Mouse (Mus musculus): ENCODE measurements around the gene Cacna1a. TPM values are rescaled to one million over a fixed set of nuclear protein-coding genes. Genes with fewer than 3 reads are reported as not detected.

Cacna1a gene
- polyA plus RNA-seq, 1 experiment: 30.0 TPM

- Histone ChIP-seq H3K27ac (replicated peaks; ENCODE audit: low read depth, low read length) (no peak overlapping the region), H3K4me1 (ENCODE audit: control insufficient read depth, insufficient read depth, insufficient read length, low read length) (no peaks in the 10 kb centered on the region), H3K4me3 (ENCODE audit: insufficient read depth, low read depth, low read length) (no peak overlapping the region)
Observed at GRCm38 (mm10) chr8:84520999-84521398, 132.8 kb downstream of the Cacna1a start.

DNA sequence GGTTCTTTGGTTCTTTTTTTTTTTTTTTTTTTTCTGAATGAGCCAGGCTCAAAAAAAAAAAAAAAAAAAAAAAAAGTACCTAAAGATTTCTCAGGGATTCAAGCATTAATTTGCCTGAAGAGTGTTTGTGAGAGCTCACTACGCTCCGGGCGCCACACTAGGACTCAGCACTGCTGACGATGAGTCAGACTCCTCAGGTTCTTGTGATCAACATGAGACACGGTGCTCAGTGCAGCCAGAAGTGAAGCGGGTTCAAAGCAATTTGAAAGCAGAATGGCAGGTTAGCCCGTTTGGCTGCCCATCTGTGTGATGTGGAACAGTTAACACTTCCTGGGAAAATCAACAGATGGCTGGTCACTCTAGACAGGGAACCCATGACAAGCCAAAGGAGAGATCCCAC, 139.8 kb downstream of the Cacna1a start:
- no peak overlapping the region for H3K4me3 ChIP-seq (ENCODE audit: insufficient read depth, low read depth, low read length)
- no peak overlapping the region for H3K27ac ChIP-seq (replicated peaks; ENCODE audit: low read depth, low read length)
- no peaks in the 10 kb centered on the region for H3K4me1 ChIP-seq (ENCODE audit: control insufficient read depth, insufficient read depth, insufficient read length, low read length)

GRCm38 (mm10) chr8:84529548-84529947, 141.3 kb downstream of the Cacna1a start:
- Histone ChIP-seq H3K4me1 (ENCODE audit: control insufficient read depth, insufficient read depth, insufficient read length, low read length) (no peaks in the 10 kb centered on the region), H3K4me3 (ENCODE audit: insufficient read depth, low read depth, low read length) (no peak overlapping the region), H3K27ac (replicated peaks; ENCODE audit: low read depth, low read length) (no peak overlapping the region)

DNA sequence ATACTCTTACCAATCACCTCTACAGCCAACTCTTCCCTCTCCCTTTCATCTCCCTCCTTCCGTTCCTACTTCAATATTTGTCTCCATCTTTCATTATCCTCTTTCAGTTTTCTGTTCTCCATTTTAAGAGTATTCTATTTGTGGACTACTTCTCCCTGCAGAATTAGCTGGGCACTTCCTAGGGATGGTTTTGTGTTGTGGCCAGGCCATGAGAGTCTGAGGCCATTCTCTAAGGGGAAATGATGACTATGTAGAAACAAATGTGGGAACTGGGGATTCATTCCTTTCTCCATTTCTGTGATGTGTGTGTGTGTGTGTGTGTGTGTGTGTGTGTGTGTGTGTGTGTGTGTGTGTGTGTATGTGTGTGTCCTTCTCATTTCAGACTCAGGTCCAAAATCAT, 144.5 kb downstream of the Cacna1a start:
- Histone ChIP-seq H3K4me3 (ENCODE audit: insufficient read depth, low read depth, low read length) (no peak overlapping the region), H3K4me1 (ENCODE audit: control insufficient read depth, insufficient read depth, insufficient read length, low read length) (no peaks in the 10 kb centered on the region), H3K27ac (replicated peaks; ENCODE audit: low read depth, low read length) (no peak overlapping the region)

- Histone ChIP-seq H3K4me1 (ENCODE audit: control insufficient read depth, insufficient read depth, insufficient read length, low read length) (no peaks in the 10 kb centered on the region), H3K4me3 (ENCODE audit: insufficient read depth, low read depth, low read length) (no peak overlapping the region), H3K27ac (replicated peaks; ENCODE audit: low read depth, low read length) (no peak overlapping the region)
Observed at GRCm38 (mm10) chr8:84533341-84533740, 145.1 kb downstream of the Cacna1a start.

DNA sequence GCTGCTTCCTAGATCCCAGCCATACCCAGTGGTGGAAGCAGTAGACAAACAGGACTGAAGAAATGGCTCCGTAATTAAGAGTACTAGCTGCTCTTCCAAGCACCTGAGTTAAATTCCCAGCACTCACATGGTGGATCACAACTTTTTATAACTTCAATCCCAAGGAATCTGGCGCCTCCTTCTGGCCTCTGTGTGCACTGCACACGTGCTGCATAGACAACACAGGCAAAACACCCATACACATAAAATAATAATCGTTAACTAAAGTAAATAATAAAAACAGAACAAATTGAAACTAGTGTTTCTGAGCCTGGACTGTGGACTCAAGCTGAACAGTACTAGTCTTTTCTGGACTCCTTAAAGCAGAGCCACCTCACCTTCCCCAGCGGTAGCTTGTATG, 148.7 kb downstream of the Cacna1a start:
- H3K27ac ChIP-seq (replicated peaks; ENCODE audit: low read depth, low read length): no peak overlapping the region
- H3K4me1 ChIP-seq (ENCODE audit: control insufficient read depth, insufficient read depth, insufficient read length, low read length): no peaks in the 10 kb centered on the region

DNA sequence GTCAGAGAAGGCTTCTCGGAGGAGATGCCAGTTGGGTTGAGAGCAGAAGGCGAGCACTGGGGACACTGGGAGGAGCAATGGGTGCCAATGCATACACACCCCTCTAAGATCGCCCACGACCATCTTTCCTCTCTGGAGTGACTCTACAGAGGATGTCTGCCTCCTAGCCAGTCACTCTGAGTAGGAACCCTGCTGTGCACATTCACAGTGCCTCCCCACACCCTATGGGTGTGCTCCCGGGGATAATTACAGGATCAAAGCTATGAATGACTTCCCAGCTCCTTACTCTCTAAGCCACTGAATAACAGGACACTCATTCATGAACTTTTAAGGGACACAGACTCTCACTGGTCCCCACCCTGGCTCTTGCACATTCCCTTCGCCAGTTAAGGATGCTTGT, 151.1 kb downstream of the Cacna1a start:
- Histone ChIP-seq H3K4me3 (ENCODE audit: insufficient read depth, low read depth, low read length) (no peak overlapping the region), H3K4me1 (ENCODE audit: control insufficient read depth, insufficient read depth, insufficient read length, low read length) (no peaks in the 10 kb centered on the region), H3K27ac (replicated peaks; ENCODE audit: low read depth, low read length) (no peak overlapping the region)

More for the DNA sequence above, 148.7 kb downstream of the Cacna1a start:
- no peak overlapping the region for H3K4me3 ChIP-seq (ENCODE audit: insufficient read depth, low read depth, low read length)

GRCm38 (mm10) chr8:84542481-84542880, 154.2 kb downstream of the Cacna1a start:
- H3K4me3 ChIP-seq (ENCODE audit: insufficient read depth, low read depth, low read length): no peak overlapping the region
- no peak overlapping the region for H3K27ac ChIP-seq (replicated peaks; ENCODE audit: low read depth, low read length)
- H3K4me1 ChIP-seq (ENCODE audit: control insufficient read depth, insufficient read depth, insufficient read length, low read length): no peaks in the 10 kb centered on the region

GRCm38 (mm10) chr8:84545522-84545921, 157.3 kb downstream of the Cacna1a start:
- H3K4me3 ChIP-seq (ENCODE audit: insufficient read depth, low read depth, low read length): no peak overlapping the region
- no peak overlapping the region for H3K27ac ChIP-seq (replicated peaks; ENCODE audit: low read depth, low read length)
- no peaks in the 10 kb centered on the region for H3K4me1 ChIP-seq (ENCODE audit: control insufficient read depth, insufficient read depth, insufficient read length, low read length)

- Histone ChIP-seq H3K4me3 (ENCODE audit: insufficient read depth, low read depth, low read length) (no peak overlapping the region), H3K4me1 (ENCODE audit: control insufficient read depth, insufficient read depth, insufficient read length, low read length) (no peaks in the 10 kb centered on the region), H3K27ac (replicated peaks; ENCODE audit: low read depth, low read length) (no peak overlapping the region)
Observed at GRCm38 (mm10) chr8:84552457-84552856, 164.2 kb downstream of the Cacna1a start.

GRCm38 (mm10) chr8:84553106-84553505, 164.9 kb downstream of the Cacna1a start:
- Histone ChIP-seq H3K4me3 (ENCODE audit: insufficient read depth, low read depth, low read length) (no peak overlapping the region), H3K27ac (replicated peaks; ENCODE audit: low read depth, low read length) (no peak overlapping the region), H3K4me1 (ENCODE audit: control insufficient read depth, insufficient read depth, insufficient read length, low read length) (no peaks in the 10 kb centered on the region)

DNA sequence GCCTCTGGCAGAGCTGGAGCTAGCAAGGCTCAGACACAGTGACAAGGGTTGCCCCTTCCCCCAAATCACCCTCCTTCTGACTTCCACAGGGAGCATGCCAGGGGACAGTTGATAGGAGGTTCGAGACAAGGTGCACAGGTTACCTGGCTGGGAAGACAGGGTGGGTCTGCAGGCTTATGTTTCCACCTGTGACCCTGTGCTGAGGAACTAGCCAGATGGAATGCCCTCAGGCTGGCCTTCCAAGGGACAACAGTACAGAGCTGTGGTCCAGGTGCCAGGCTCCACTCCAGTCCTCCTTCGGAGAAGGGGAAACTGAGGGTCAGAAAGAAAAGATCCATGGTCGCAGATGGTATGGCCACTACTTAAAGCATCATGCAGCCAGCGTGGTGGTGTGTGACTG, 165.4 kb downstream of the Cacna1a start:
- Histone ChIP-seq H3K27ac (replicated peaks; ENCODE audit: low read depth, low read length) (no peak overlapping the region), H3K4me3 (ENCODE audit: insufficient read depth, low read depth, low read length) (no peak overlapping the region), H3K4me1 (ENCODE audit: control insufficient read depth, insufficient read depth, insufficient read length, low read length) (no peaks in the 10 kb centered on the region)

- Histone ChIP-seq H3K4me3 (ENCODE audit: insufficient read depth, low read depth, low read length) (no peak overlapping the region), H3K4me1 (ENCODE audit: control insufficient read depth, insufficient read depth, insufficient read length, low read length) (no peaks in the 10 kb centered on the region), H3K27ac (replicated peaks; ENCODE audit: low read depth, low read length) (no peak overlapping the region)
Observed at GRCm38 (mm10) chr8:84554301-84555027, 166.2 kb downstream of the Cacna1a start.

DNA sequence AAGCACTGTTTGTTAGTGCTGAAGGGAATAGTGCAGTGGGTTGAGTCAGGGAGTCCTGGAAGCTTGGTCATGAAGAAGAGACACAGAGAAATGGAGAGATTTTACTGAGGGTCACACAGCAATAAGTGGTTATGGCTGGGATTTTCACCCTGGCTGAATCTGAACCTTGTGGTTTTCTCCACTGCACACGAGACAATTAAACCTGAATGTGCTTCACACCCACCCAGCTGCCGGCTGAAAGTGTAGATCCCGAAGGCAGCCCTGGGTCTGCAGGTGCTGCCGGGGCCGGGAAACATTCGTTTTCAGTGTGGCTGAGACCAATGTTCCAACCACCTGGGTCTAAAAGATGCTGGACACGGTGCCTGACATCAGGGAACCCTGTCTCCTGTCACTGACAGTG, 167.0 kb downstream of the Cacna1a start:
- Histone ChIP-seq H3K27ac (replicated peaks; ENCODE audit: low read depth, low read length) (no peak overlapping the region), H3K4me1 (ENCODE audit: control insufficient read depth, insufficient read depth, insufficient read length, low read length) (no peaks in the 10 kb centered on the region), H3K4me3 (ENCODE audit: insufficient read depth, low read depth, low read length) (no peak overlapping the region)

DNA sequence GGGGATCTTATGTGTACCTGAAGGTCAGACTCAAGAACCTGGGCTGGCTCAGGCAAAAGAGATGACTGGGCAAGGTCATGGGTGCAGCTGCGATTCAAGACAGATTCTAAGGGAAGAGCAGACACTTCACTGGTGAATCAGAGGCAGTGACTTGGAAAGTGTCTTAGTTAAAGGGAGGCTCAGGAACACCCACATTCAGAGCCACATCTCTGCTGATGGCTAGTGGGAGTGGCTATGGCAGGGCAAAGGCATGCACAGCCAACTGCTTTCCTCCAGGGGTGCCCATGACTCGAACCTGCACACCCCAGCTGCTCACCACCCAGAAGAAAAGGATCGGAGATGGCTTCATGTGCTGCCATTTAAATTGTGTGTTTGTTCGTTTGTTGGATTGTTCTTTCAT, 169.7 kb downstream of the Cacna1a start:
- Histone ChIP-seq H3K4me1 (ENCODE audit: control insufficient read depth, insufficient read depth, insufficient read length, low read length) (no peaks in the 10 kb centered on the region), H3K4me3 (ENCODE audit: insufficient read depth, low read depth, low read length) (no peak overlapping the region), H3K27ac (replicated peaks; ENCODE audit: low read depth, low read length) (no peak overlapping the region)

DNA sequence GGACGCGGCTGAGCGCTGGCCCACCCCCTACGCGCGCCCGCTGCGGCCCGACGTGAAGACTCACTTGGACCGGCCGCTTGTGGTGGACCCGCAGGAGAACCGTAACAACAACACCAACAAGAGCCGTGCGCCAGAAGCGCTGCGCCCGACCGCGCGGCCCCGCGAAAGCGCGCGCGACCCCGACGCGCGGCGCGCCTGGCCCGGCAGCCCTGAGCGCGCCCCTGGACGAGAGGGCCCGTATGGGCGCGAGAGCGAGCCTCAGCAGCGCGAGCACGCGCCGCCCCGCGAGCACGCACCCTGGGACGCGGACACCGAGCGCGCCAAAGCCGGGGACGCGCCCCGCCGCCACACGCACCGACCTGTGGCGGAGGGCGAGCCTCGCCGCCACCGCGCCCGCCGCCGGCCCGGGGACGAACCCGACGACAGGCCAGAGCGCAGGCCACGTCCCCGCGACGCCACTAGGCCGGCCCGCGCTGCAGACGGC, 170.9 kb downstream of the Cacna1a start:
- no peaks in the 10 kb centered on the region for H3K4me1 ChIP-seq (ENCODE audit: control insufficient read depth, insufficient read depth, insufficient read length, low read length)
- no peak overlapping the region for H3K27ac ChIP-seq (replicated peaks; ENCODE audit: low read depth, low read length)
- no peak overlapping the region for H3K4me3 ChIP-seq (ENCODE audit: insufficient read depth, low read depth, low read length)

All from brown adipose tissue, adult 24 weeks (tissue).